Mouse (Mus musculus) MEL (cell line): ENCODE results near the gene Trank1. TPM values are rescaled to one million over a fixed set of nuclear protein-coding genes. Genes with fewer than 3 reads are reported as not detected.

Experiments used
- DNase-seq: peaks from one replicate; pipeline ENCODE4 v3.0.0; 2011; ENCODE audit warnings: low read depth, low spot score
- H3K27ac ChIP-seq: 2 replicates; pipeline ENCODE4 v1.5.1; 2012; ENCODE audit warnings: low read depth, mild to moderate bottlenecking, control low read depth, low read length, moderate library complexity; ENCODE audit not compliant: control insufficient read depth
- H3K27me3 ChIP-seq, 2 experiments: fragments of 150-350 bp in 1 of 2; sonication (generic) in 1 of 2; 2 replicates each; pipeline ENCODE4 v1.6.1; 2012; ENCODE audit warnings: low read length in 2 of 2, mild to moderate bottlenecking in 2 of 2, improper control_type of control experiment in 1 of 2, moderate library complexity in 1 of 2; ENCODE audit not compliant: insufficient read depth in 2 of 2, control insufficient read depth in 1 of 2
- H3K36me3 ChIP-seq, 2 experiments: 2 replicates each; pipeline ENCODE4 v1.6.1; 2012 to 2014; ENCODE audit warnings: low read length in 2 of 2, improper control_type of control experiment in 1 of 2, inconsistent platforms in 1 of 2, mild to moderate bottlenecking in 1 of 2; ENCODE audit not compliant: insufficient read depth in 2 of 2, control insufficient read depth in 1 of 2
- H3K4me1 ChIP-seq, 2 experiments: fragments of 150-350 bp in 1 of 2; sonication (generic) in 1 of 2; 2 replicates each; pipeline ENCODE4 v1.6.1; 2012; ENCODE audit warnings: low read length in 2 of 2, improper control_type of control experiment in 1 of 2, mild to moderate bottlenecking in 1 of 2; ENCODE audit not compliant: insufficient read depth in 2 of 2, control insufficient read depth in 1 of 2
- H3K4me3 ChIP-seq, 2 experiments: fragments of 150-350 bp in 1 of 2; sonication (generic) in 1 of 2; 2 replicates each; pipeline ENCODE4 v1.5.1; 2012; ENCODE audit warnings: low read depth in 2 of 2, low read length in 2 of 2, mild to moderate bottlenecking in 2 of 2, moderate library complexity in 2 of 2, control low read depth in 1 of 2, improper control_type of control experiment in 1 of 2; ENCODE audit not compliant: control insufficient read depth in 1 of 2, insufficient read depth in 1 of 2
- H3K79me2 ChIP-seq: 2 replicates; pipeline ENCODE4 v1.6.1; 2012; ENCODE audit warnings: mild to moderate bottlenecking, low read length, moderate library complexity; ENCODE audit not compliant: control insufficient read depth, poor library complexity, insufficient read depth
- H3K9ac ChIP-seq: 2 replicates; pipeline ENCODE4 v1.6.1; 2012; ENCODE audit warnings: low read depth, mild to moderate bottlenecking, control low read depth, low read length, moderate library complexity; ENCODE audit not compliant: control insufficient read depth, poor library complexity, severe bottlenecking
- H3K9me3 ChIP-seq: fragments of 150-350 bp; sonication (generic); replicated peaks from 2 replicates; pipeline ENCODE4 v1.6.1; 2012; ENCODE audit warnings: mild to moderate bottlenecking, low read length, improper control_type of control experiment, moderate library complexity; ENCODE audit not compliant: insufficient read depth
- CHD1 ChIP-seq: IDR thresholded peaks from 2 replicates; pipeline ENCODE4 v1.6.1; 2012; ENCODE audit warnings: low read depth, mild to moderate bottlenecking, inconsistent platforms, low read length, improper control_type of control experiment
- CHD2 ChIP-seq: IDR thresholded peaks from 2 replicates; pipeline ENCODE4 v1.6.1; 2011; ENCODE audit warnings: low read length, improper control_type of control experiment
- ELF1 ChIP-seq: IDR thresholded peaks from 2 replicates; pipeline ENCODE4 v1.6.1; 2014; ENCODE audit warnings: low read depth, mild to moderate bottlenecking, inconsistent platforms, low read length, improper control_type of control experiment, moderate library complexity
- ETS1 ChIP-seq: IDR thresholded peaks from 2 replicates; pipeline ENCODE4 v1.6.1; 2012; ENCODE audit warnings: low read depth, mild to moderate bottlenecking, inconsistent platforms, low read length, improper control_type of control experiment, moderate library complexity
- GATA1 ChIP-seq: IDR thresholded peaks from 2 replicates; pipeline ENCODE4 v1.6.1; 2011; ENCODE audit warnings: low read depth, low read length, improper control_type of control experiment
- MYB ChIP-seq: IDR thresholded peaks from 2 replicates; pipeline ENCODE4 v1.6.1; 2011; ENCODE audit warnings: mild to moderate bottlenecking, low read depth, low read length, improper control_type of control experiment
- MYC ChIP-seq: IDR thresholded peaks from 2 replicates; pipeline ENCODE4 v1.6.1; 2011; ENCODE audit warnings: low read depth, mild to moderate bottlenecking, low read length, improper control_type of control experiment, moderate library complexity
- POLR2A ChIP-seq, 2 experiments: IDR thresholded peaks; 2 replicates each; pipeline ENCODE4 v1.6.1; 2011 to 2012; ENCODE audit warnings: low read length in 2 of 2, mild to moderate bottlenecking in 2 of 2, control low read depth in 1 of 2, improper control_type of control experiment in 1 of 2, low read depth in 1 of 2, moderate library complexity in 1 of 2; ENCODE audit not compliant: control insufficient read depth in 1 of 2, insufficient read depth in 1 of 2, poor library complexity in 1 of 2
- POLR2AphosphoS2 ChIP-seq: IDR thresholded peaks from 2 replicates; pipeline ENCODE4 v1.6.1; 2011; ENCODE audit warnings: low read length, improper control_type of control experiment
- RCOR1 ChIP-seq: IDR thresholded peaks from 2 replicates; pipeline ENCODE4 v1.6.1; 2012; ENCODE audit warnings: low read depth, mild to moderate bottlenecking, inconsistent platforms, low read length, improper control_type of control experiment
- SMC3 ChIP-seq: IDR thresholded peaks from 2 replicates; pipeline ENCODE4 v1.6.1; 2011; ENCODE audit warnings: low read depth, low read length, improper control_type of control experiment
- TCF12 ChIP-seq: IDR thresholded peaks from 2 replicates; pipeline ENCODE4 v1.6.1; 2014; ENCODE audit warnings: low read depth, mild to moderate bottlenecking, inconsistent platforms, low read length, improper control_type of control experiment, moderate library complexity
- UBTF ChIP-seq: IDR thresholded peaks from 2 replicates; pipeline ENCODE4 v1.6.1; 2012; ENCODE audit warnings: low read depth, mild to moderate bottlenecking, inconsistent platforms, low read length, improper control_type of control experiment, moderate library complexity, borderline replicate concordance; ENCODE audit not compliant: insufficient read depth
- USF1 ChIP-seq: IDR thresholded peaks from 2 replicates; pipeline ENCODE4 v1.6.1; 2014; ENCODE audit warnings: low read depth, mild to moderate bottlenecking, inconsistent platforms, low read length, improper control_type of control experiment, moderate library complexity
- ZC3H11A ChIP-seq: IDR thresholded peaks from 2 replicates; pipeline ENCODE4 v1.6.1; 2012; ENCODE audit warnings: low read depth, mild to moderate bottlenecking, inconsistent platforms, low read length, improper control_type of control experiment
- ZMIZ1 ChIP-seq: IDR thresholded peaks from 2 replicates; pipeline ENCODE4 v1.6.1; 2012; ENCODE audit warnings: low read depth, mild to moderate bottlenecking, inconsistent platforms, low read length, improper control_type of control experiment, moderate library complexity
- ZNF384 ChIP-seq: IDR thresholded peaks from 2 replicates; pipeline ENCODE4 v1.6.1; 2012; ENCODE audit warnings: low read depth, mild to moderate bottlenecking, inconsistent platforms, low read length, improper control_type of control experiment
- polyA plus RNA-seq, 2 experiments: library from polyadenylated mRNA; stranded (reverse) in 1 of 2; unstranded in 1 of 2; fragments of >175 nt in 1 of 2; fragments of >200 nt in 1 of 2; gene quantifications; 2 replicates each; pipeline versions ENCODE4 v1.2.1 to v1.2.4; 2012; ENCODE audit warnings: low replicate concordance in 2 of 2, low read depth in 1 of 2; ENCODE audit not compliant: insufficient read length in 2 of 2, insufficient read depth in 1 of 2, missing spikeins in 1 of 2
- total RNA-seq: library from RNA; depleted of rRNA; stranded (reverse); fragments of 300-350 nt; gene quantifications from 2 replicates; pipeline ENCODE4 v1.2.3, GENCODE M21; 2012

The Trank1 gene
- total and polyA plus RNA-seq, 3 experiments = not detected

DNA sequence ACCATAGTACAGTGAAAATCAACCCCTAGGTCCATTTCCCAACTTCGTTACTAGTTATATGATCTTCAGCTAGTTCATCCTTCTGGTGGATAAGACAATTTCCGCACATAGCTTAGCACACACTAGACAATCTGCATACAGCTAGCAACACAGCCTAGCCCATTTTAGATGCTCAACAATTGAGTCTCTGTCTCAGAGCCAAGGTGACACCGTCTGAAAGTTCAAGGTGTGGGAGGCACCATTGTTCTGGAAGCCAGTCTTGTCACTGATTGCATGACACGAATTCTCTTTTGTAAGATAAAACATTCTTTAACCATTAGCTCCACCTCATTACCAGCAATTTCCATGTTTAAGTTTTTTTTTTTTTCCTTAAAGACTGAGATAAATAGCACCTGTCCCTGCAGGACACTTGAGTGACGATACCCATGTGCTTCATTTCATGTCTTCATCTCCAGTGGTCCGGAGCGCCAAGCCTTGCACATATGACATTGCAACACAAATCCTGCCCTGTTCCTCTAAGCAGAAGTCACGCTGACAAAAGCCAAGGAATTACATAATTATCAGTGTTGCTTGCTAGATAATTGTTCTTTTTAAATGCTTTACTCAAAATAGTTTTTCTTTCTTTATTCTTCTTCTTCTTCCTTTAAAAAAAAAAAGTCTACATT lies 117.3 kb downstream of the Trank1 start:
- Histone ChIP-seq H3K36me3 (no peaks in the 10 kb centered on the region), H3K9ac (no peak overlapping the region), H3K27me3 (no peaks in the 10 kb centered on the region), H3K4me3 (no peak overlapping the region), H3K79me2 (no peaks in the 10 kb centered on the region), H3K9me3 (no peaks in the 10 kb centered on the region), H3K27ac (no peak overlapping the region), H3K4me1 (no peaks in the 10 kb centered on the region)
- TF ChIP-seq POLR2AphosphoS2 = no peak
- TF ChIP-seq MYC = no peak
- TF ChIP-seq ZMIZ1 = no peak
- no peak for TF ChIP-seq TCF12
- no peak for TF ChIP-seq POLR2A (IDR thresholded peaks at IDR 0.05; ENCODE audit: control insufficient read depth in 1 of 2, insufficient read depth in 1 of 2, low read depth in 1 of 2, low read length in 2 of 2, poor library complexity in 1 of 2)
- TF ChIP-seq SMC3 = no peak
- TF ChIP-seq USF1 = no peak
- no peak for TF ChIP-seq ZC3H11A
- no peak for DNase-seq

DNA sequence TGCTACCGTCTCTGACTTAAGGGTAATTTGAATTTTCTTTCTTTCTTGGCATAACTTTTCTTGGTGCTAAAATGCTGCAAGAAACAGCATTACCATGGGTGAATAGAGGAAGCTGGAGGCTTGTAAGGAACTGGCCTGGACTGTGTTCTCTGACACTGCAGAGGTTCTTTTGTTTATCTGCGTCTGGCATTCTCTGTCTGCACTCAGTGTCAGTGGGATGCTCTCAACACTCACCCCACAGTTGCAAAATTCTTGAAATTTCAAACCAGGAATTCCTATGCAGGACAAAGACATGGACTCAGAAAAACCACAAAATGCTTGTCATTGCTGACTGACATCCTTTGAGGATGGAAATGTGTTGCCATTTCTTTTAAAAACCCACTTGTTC lies 117.8 kb downstream of the Trank1 start:
- no peak overlapping the region for H3K9ac ChIP-seq
- no peaks in the 10 kb centered on the region for H3K79me2 ChIP-seq
- TF ChIP-seq ELF1 = no peak
- H3K27ac ChIP-seq = no peak overlapping the region
- H3K4me3 ChIP-seq = no peak overlapping the region
- H3K36me3 ChIP-seq = no peaks in the 10 kb centered on the region
- H3K4me1 ChIP-seq = no peaks in the 10 kb centered on the region
- H3K27me3 ChIP-seq = no peaks in the 10 kb centered on the region
- no peak for DNase-seq
- H3K9me3 ChIP-seq = no peaks in the 10 kb centered on the region

DNA sequence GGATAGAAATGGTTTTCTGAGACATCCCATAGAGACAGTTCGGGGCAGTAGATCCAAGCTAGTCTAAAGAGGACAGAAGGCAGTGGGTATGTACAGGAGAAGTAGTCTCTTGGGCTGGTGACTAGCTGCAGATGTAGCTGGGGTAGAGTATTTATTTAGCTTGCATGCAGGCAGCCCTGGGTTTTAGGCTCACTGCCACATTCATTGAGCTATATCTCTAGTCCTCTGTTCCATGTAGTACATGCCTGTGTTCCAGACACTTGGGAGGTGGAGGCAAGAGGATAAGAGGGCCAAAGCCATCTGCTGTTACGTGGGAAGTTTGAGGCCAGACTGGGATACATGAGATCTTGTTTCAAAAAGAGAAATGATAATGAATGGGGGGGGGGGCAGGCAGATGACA lies 123.9 kb downstream of the Trank1 start:
- no peaks in the 10 kb centered on the region for H3K9me3 ChIP-seq
- H3K27me3 ChIP-seq = no peaks in the 10 kb centered on the region
- H3K27ac ChIP-seq = no peak overlapping the region
- TF ChIP-seq CHD1 (no peak), CHD2 (no peak), UBTF (no peak), RCOR1 (no peak), ZC3H11A (no peak), ETS1 (no peak), MYB (no peak), GATA1 (no peak), ZNF384 (no peak)
- TF ChIP-seq, all 39 proteins: peak for 0
- no peaks in the 10 kb centered on the region for H3K79me2 ChIP-seq
- H3K9ac ChIP-seq = no peak overlapping the region
- no peak for DNase-seq
- no peaks in the 10 kb centered on the region for H3K36me3 ChIP-seq
- no peaks in the 10 kb centered on the region for H3K4me1 ChIP-seq
- no peak overlapping the region for H3K4me3 ChIP-seq
